Mouse (Mus musculus) right cerebral cortex, postnatal 14 days (tissue): ENCODE measurements around the gene Garem2.

Experiments
- DNase-seq: peaks from one replicate; pipeline ENCODE4 v3.0.0; 2022

Garem2 gene

GRCm38 (mm10) chr5:30154474-30155394 is 49.8 kb downstream of the Garem2 start, which contains the start of the genes Hadha and Hadhb:
Hadha (minus strand) TSS chr5:30155162.
Hadhb (plus strand) TSS chr5:30155248.
- DNase-seq = peak; percentile 93

GRCm38 (mm10) chr5:30155395-30155792 is 50.4 kb downstream of the Garem2 start:
- no peak for DNase-seq

GRCm38 (mm10) chr5:30155821-30156629 is 51.1 kb downstream of the Garem2 start:
- DNase-seq = no peak

GRCm38 (mm10) chr5:30159601-30160000 is 54.6 kb downstream of the Garem2 start:
- DNase-seq = no peak

GRCm38 (mm10) chr5:30161836-30162235 is 56.9 kb downstream of the Garem2 start:
- DNase-seq = no peak

GRCm38 (mm10) chr5:30162339-30162738 is 57.4 kb downstream of the Garem2 start:
- DNase-seq = no peak

- DNase-seq = no peak
These were observed 60.4 kb downstream of the Garem2 start for GRCm38 (mm10) chr5:30165234-30165946.
